Mouse (Mus musculus) heart, embryonic 13.5 days (tissue): ENCODE data around the gene Polr1d. TPM values are rescaled to one million over a fixed set of nuclear protein-coding genes. Genes with fewer than 3 reads are reported as not detected.

Experiments used
- ATAC-seq: fragments of 200-750 bp; cut with Nextera tagmentation; 2 replicates; pipeline ENCODE4 v1.8.0; 2017; ENCODE audit warnings: moderate TSS enrichment; ENCODE audit not compliant: insufficient number of reproducible peaks, low FRiP score, low TSS enrichment; ENCODE audit errors: extremely low read depth
- H3K27ac ChIP-seq: fragments of 300-500 bp; sonication (generic); replicated peaks from 2 replicates; pipeline ENCODE4 v1.5.1; 2015; ENCODE audit warnings: moderate library complexity, mild to moderate bottlenecking, inconsistent platforms
- H3K27me3 ChIP-seq: fragments of 300-500 bp; sonication (generic); replicated peaks from 2 replicates; pipeline ENCODE4 v1.6.1; 2015; ENCODE audit warnings: mild to moderate bottlenecking, inconsistent platforms
- H3K36me3 ChIP-seq: fragments of 300-500 bp; sonication (generic); 2 replicates; pipeline ENCODE4 v1.6.1; 2015; ENCODE audit warnings: mild to moderate bottlenecking, inconsistent platforms
- H3K4me1 ChIP-seq: fragments of 300-500 bp; sonication (generic); 2 replicates; pipeline ENCODE4 v1.6.1; 2015; ENCODE audit warnings: inconsistent platforms
- H3K4me2 ChIP-seq: fragments of 300-500 bp; sonication (generic); 2 replicates; pipeline ENCODE4 v1.6.1; 2015; ENCODE audit warnings: inconsistent platforms, mild to moderate bottlenecking, moderate library complexity
- H3K4me3 ChIP-seq: fragments of 300-500 bp; sonication (generic); 2 replicates; pipeline ENCODE4 v1.5.1; 2015; ENCODE audit warnings: moderate library complexity, mild to moderate bottlenecking, inconsistent platforms
- H3K9ac ChIP-seq: fragments of 300-500 bp; sonication (generic); 2 replicates; pipeline ENCODE4 v1.6.1; 2015; ENCODE audit warnings: inconsistent platforms, mild to moderate bottlenecking, moderate library complexity
- H3K9me3 ChIP-seq: fragments of 300-500 bp; sonication (generic); 2 replicates; pipeline ENCODE4 v1.6.1; 2016; ENCODE audit warnings: inconsistent platforms
- WGBS: fragments of 180-500 bp; shearing (Covaris S2); methylation state at CpG from one replicate; pipeline ENCODE4 v1.1.7; 2015; ENCODE audit warnings: mixed read lengths; 5-methylcytosine and 5-hydroxymethylcytosine counted together
- polyA plus RNA-seq: library from polyadenylated mRNA; unstranded; fragments of >200 nt; fragmentation: Nextera tagmentation; extraction: Ambion mirVana; gene quantifications from 2 replicates; pipeline ENCODE4 v1.2.1, GENCODE M21; 2015

Polr1d gene
- polyA plus RNA-seq, 1 experiment from 2014 or later: 90.1 TPM

- WGBS: 88% methylated on average over 7 of the region's 7 CpGs
- no peaks in the 10 kb centered on the region for H3K27me3 ChIP-seq
- no peak overlapping the region for H3K9ac ChIP-seq
- no peak overlapping the region for H3K4me2 ChIP-seq
- no peak overlapping the region for H3K27ac ChIP-seq
- ATAC-seq: no peak
- peaks cover 29% of the 10 kb centered on the region for H3K36me3 ChIP-seq
- H3K9me3 ChIP-seq: no peaks in the 10 kb centered on the region
- peaks cover 12% of the 10 kb centered on the region for H3K4me1 ChIP-seq
- no peak overlapping the region for H3K4me3 ChIP-seq
Observed at GRCm38 (mm10) chr5:147092448-147092847, 15.6 kb downstream of the Polr1d start.

- no peaks in the 10 kb centered on the region for H3K27me3 ChIP-seq
- no peak for ATAC-seq
- 75% methylated on average over 6 of the region's 6 CpGs for WGBS
- H3K36me3 ChIP-seq: peaks cover 33% of the 10 kb centered on the region
- no peak overlapping the region for H3K9ac ChIP-seq
- no peaks in the 10 kb centered on the region for H3K9me3 ChIP-seq
- no peak overlapping the region for H3K4me3 ChIP-seq
- no peak overlapping the region for H3K4me2 ChIP-seq
- H3K4me1 ChIP-seq: peaks cover 8% of the 10 kb centered on the region
- no peak overlapping the region for H3K27ac ChIP-seq
Observed at GRCm38 (mm10) chr5:147094296-147094695, 17.4 kb downstream of the Polr1d start.

GRCm38 (mm10) chr5:147096586-147096985 is 19.7 kb downstream of the Polr1d start:
- Histone ChIP-seq H3K27ac (no peak overlapping the region), H3K27me3 (no peaks in the 10 kb centered on the region), H3K9ac (no peak overlapping the region), H3K4me2 (no peak overlapping the region), H3K4me3 (no peak overlapping the region), H3K9me3 (no peaks in the 10 kb centered on the region), H3K36me3 (peaks cover 40% of the 10 kb centered on the region), H3K4me1 (no peaks in the 10 kb centered on the region)
- 92% methylated on average over 4 of the region's 4 CpGs for WGBS
- no peak for ATAC-seq

GRCm38 (mm10) chr5:147098667-147099066 is 21.8 kb downstream of the Polr1d start:
- H3K9ac ChIP-seq: no peak overlapping the region
- no peak overlapping the region for H3K27ac ChIP-seq
- H3K4me2 ChIP-seq: no peak overlapping the region
- H3K27me3 ChIP-seq: no peaks in the 10 kb centered on the region
- H3K9me3 ChIP-seq: no peaks in the 10 kb centered on the region
- H3K4me3 ChIP-seq: no peak overlapping the region
- H3K36me3 ChIP-seq: peaks cover 54% of the 10 kb centered on the region
- no peaks in the 10 kb centered on the region for H3K4me1 ChIP-seq
- no peak for ATAC-seq
- 81% methylated on average over 7 of the region's 7 CpGs for WGBS

DNA sequence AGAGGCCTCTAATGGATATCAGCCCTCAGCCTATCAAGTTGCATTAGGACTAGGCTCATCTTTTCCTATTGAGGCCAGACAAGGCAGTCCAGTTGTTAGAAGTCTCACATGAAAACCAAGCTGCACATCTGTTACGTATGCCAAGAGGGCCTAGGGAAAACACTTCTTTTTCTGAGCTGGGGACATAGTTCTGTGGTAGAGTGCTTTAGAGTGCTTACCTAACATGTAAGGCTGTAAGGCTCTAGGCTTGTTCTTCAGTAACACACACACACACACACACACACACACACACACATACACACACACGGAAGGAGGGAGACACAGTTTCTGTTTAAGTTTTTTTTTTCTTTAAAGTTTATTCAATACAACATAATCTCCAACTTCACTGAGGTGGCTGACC is 23.3 kb downstream of the Polr1d start:
- Histone ChIP-seq H3K4me1 (no peaks in the 10 kb centered on the region), H3K9ac (no peak overlapping the region), H3K4me2 (no peak overlapping the region), H3K27me3 (no peaks in the 10 kb centered on the region), H3K27ac (no peak overlapping the region), H3K4me3 (no peak overlapping the region), H3K36me3 (peaks cover 65% of the 10 kb centered on the region), H3K9me3 (no peaks in the 10 kb centered on the region)
- ATAC-seq: no peak
- WGBS: 76% methylated on average over 2 of the region's 2 CpGs

GRCm38 (mm10) chr5:147102295-147102694 is 25.4 kb downstream of the Polr1d start:
- Histone ChIP-seq H3K9ac (no peak overlapping the region), H3K4me3 (no peak overlapping the region), H3K36me3 (peaks cover 75% of the 10 kb centered on the region)

DNA sequence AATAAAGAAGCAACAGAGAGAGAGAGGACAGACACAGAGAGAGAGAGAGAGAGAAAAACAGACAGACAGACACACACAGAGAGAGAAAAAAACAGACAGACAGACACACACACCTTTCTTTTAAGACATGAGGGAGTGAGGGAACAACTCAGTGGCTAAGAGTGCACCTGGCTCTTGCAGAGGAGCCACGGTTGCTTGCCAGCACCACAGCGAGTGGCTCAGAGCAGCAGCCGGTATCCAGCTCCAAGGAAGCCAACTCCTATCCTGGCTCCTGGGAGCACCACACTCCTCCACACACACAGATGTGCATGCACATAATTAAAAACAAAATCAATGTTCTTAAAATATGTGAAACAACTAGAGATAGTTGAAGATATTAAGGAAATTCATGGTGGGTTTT is 30.4 kb downstream of the Polr1d start:
- no peaks in the 10 kb centered on the region for H3K4me1 ChIP-seq
- H3K9me3 ChIP-seq: 0 out of 2 replicates have a peak, but pooled peaks cover 6% of the 10 kb centered on the region
- 92% methylated on average over 3 of the region's 3 CpGs for WGBS
- no peak overlapping the region for H3K9ac ChIP-seq
- no peak overlapping the region for H3K4me3 ChIP-seq
- ATAC-seq: no peak
- no peaks in the 10 kb centered on the region for H3K27me3 ChIP-seq
- no peak overlapping the region for H3K4me2 ChIP-seq
- H3K36me3 ChIP-seq: peaks cover 91% of the 10 kb centered on the region
- no peak overlapping the region for H3K27ac ChIP-seq

More at GRCm38 (mm10) chr5:147102295-147102694, 25.4 kb downstream of the Polr1d start:
- ATAC-seq: no peak
- Histone ChIP-seq H3K27me3 (no peaks in the 10 kb centered on the region), H3K4me1 (no peaks in the 10 kb centered on the region), H3K4me2 (no peak overlapping the region), H3K9me3 (no peaks in the 10 kb centered on the region), H3K27ac (no peak overlapping the region)
- WGBS: 85% methylated on average over 6 of the region's 6 CpGs

- no peaks in the 10 kb centered on the region for H3K4me1 ChIP-seq
- H3K9ac ChIP-seq: no peak overlapping the region
- H3K4me2 ChIP-seq: no peak overlapping the region
- H3K36me3 ChIP-seq: peaks cover 88% of the 10 kb centered on the region
- 0 out of 2 replicates have a peak, but pooled peaks cover 6% of the 10 kb centered on the region for H3K9me3 ChIP-seq
- H3K27ac ChIP-seq: no peak overlapping the region
- WGBS: 82% methylated on average over 13 of the region's 13 CpGs
- H3K27me3 ChIP-seq: no peaks in the 10 kb centered on the region
- no peak for ATAC-seq
- no peak overlapping the region for H3K4me3 ChIP-seq
Observed at GRCm38 (mm10) chr5:147108861-147109591, 32.2 kb downstream of the Polr1d start.

DNA sequence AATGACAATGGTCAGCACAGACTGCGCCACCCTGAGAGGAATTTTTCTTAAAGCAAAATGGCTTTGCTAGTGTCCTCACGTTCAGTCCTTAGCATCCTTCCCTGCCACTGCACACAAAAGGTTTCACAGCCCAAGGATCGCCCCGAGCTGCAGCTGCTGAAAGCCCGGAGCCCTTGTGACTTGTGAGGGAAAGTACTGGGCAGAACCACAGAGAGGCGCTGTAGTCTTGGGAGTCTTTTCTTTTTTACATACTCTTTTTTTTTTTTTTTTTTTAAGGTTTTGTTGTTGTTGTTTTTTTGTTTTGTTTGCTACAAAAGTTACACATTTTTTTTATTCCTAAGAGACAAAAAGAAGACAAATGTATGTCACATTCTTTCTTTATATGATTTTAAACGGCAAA is 37.9 kb downstream of the Polr1d start:
- Histone ChIP-seq H3K27ac (no peak overlapping the region), H3K9ac (no peak overlapping the region), H3K4me3 (no peak overlapping the region), H3K9me3 (peaks cover 17% of the 10 kb centered on the region; the same call in 1 of the 2 replicates), H3K27me3 (no peaks in the 10 kb centered on the region), H3K36me3 (peaks cover 33% of the 10 kb centered on the region), H3K4me1 (no peaks in the 10 kb centered on the region), H3K4me2 (no peak overlapping the region)
- WGBS: 79% methylated on average over 7 of the region's 7 CpGs
- ATAC-seq: no peak

DNA sequence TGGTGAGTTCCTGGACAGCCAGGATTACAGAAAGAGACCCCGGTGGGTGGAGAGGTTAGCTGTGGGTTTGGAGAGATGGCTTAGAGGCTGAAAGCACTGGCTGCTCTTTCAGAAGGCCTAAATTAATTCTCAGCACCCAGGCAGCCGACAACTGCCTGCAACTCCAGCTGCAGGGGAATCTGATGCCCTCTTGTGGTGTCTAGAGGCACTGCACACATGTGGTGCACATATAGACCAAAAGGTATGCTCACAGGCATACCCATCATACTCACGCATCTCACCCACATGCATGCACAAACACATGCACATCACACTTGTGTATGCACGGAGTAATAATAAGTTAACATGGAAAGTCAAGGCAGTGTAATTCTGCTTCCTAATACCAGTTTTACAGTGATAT is 38.8 kb downstream of the Polr1d start:
- Histone ChIP-seq H3K4me2 (no peak overlapping the region), H3K4me1 (no peaks in the 10 kb centered on the region), H3K9me3 (peaks cover 17% of the 10 kb centered on the region; the same call in 1 of the 2 replicates), H3K27me3 (no peaks in the 10 kb centered on the region), H3K4me3 (no peak overlapping the region), H3K36me3 (peaks cover 25% of the 10 kb centered on the region), H3K9ac (no peak overlapping the region), H3K27ac (no peak overlapping the region)
- 93% methylated on average over 4 of the region's 4 CpGs for WGBS
- ATAC-seq: no peak

DNA sequence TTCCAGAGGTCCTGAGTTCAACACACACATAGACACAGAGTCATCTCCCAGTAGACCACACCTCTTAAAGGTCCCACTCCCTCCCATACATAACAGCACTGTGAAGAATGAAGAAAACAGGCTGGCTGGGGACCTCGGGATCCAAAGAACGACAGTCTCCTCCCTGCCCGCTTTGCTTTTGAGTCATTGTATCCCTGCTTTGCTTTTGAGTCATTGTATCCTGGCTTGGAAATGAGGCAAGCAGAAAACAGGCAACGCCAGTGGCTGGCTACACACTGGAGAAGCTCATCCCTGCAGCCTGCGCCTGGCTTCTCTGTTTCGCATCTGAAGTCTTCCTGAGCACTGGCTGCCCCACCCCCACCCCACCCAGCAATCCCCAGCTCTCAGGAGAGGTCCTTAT is 40.2 kb downstream of the Polr1d start:
- no peaks in the 10 kb centered on the region for H3K27me3 ChIP-seq
- ATAC-seq: no peak
- H3K36me3 ChIP-seq: peaks cover 15% of the 10 kb centered on the region
- no peaks in the 10 kb centered on the region for H3K4me1 ChIP-seq
- H3K9me3 ChIP-seq: peaks cover 17% of the 10 kb centered on the region
- no peak overlapping the region for H3K4me3 ChIP-seq
- H3K4me2 ChIP-seq: no peak overlapping the region
- no peak overlapping the region for H3K27ac ChIP-seq
- no peak overlapping the region for H3K9ac ChIP-seq
- WGBS: 34% methylated on average over 6 of the region's 6 CpGs

DNA sequence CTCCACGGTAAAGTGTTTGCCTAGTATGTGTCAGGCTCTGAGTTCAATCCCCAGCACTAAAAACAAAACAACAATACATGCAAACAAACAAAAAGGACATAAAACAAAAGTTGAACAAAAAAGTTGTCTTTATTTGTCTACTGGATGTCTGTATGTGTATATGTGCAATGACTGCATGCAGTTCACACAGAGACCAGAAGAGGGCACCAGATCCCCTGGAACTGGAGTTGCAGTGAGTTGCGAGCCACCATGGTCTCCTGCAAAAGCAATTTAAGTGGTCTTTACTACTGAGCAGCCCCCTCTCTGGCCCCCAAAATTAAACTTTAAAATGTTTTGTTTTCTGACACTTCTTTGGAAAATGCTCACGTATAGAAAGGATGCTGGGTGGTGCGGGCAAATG is 44.3 kb downstream of the Polr1d start:
- Histone ChIP-seq H3K36me3 (no peaks in the 10 kb centered on the region), H3K4me2 (no peak overlapping the region), H3K9ac (no peak overlapping the region), H3K4me3 (no peak overlapping the region), H3K4me1 (no peaks in the 10 kb centered on the region), H3K27ac (no peak overlapping the region), H3K9me3 (peaks cover 11% of the 10 kb centered on the region), H3K27me3 (no peaks in the 10 kb centered on the region)
- WGBS: 90% methylated on average over 4 of the region's 4 CpGs
- no peak for ATAC-seq
